Mouse (Mus musculus): ENCODE results near the gene Ggt6.

DNA sequence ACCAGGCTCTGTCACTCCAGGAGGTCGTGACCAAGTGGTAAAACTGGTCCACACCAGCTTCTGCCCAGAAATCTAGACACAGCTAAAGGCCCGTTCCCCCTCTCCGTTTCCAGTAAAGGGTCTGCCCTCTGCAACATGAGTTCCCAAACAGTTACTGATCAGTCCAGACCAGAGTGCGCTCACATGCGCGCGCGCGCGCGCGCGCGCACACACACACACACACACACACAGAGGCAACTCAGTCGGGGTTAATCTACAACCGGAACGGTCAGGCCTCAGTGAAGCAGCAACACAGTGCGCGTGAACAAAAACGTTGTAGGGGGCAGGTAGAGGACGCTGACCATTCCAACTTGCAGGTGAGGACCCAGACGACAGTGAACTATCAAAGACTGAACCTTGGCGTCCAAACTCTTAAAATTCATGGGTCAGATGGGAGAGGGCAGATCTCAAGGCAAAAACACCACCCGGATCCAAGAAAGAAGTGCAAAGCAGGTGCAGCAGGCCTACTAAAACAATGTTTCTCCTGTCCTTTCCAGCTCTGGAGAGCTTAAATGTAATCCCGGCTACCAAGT is 24.7 kb upstream of the Ggt6 start:
- TF ChIP-seq CTCF (IDR thresholded peaks at IDR 0.05) (no peak), EP300 (IDR thresholded peaks at IDR 0.05) (no peak)
